Mouse (Mus musculus) hindbrain, embryonic 13.5 days (tissue): ENCODE data around the gene Pbx2. TPM values are rescaled to one million over a fixed set of nuclear protein-coding genes. Genes with fewer than 3 reads are reported as not detected.

Source experiments
- ATAC-seq: fragments of 200-750 bp; cut with Nextera tagmentation; 2 replicates; pipeline ENCODE4 v1.8.0; 2017; ENCODE audit warnings: moderate TSS enrichment; ENCODE audit not compliant: low FRiP score
- H3K27ac ChIP-seq: fragments of 300-500 bp; sonication (generic); 2 replicates; pipeline ENCODE4 v1.5.1; 2015; ENCODE audit warnings: inconsistent platforms, mild to moderate bottlenecking, moderate library complexity
- H3K27me3 ChIP-seq: fragments of 300-500 bp; sonication (generic); 2 replicates; pipeline ENCODE4 v1.6.1; 2015; ENCODE audit warnings: mild to moderate bottlenecking, inconsistent platforms
- H3K36me3 ChIP-seq: fragments of 300-500 bp; sonication (generic); 2 replicates; pipeline ENCODE4 v1.6.1; 2015; ENCODE audit warnings: mild to moderate bottlenecking, inconsistent platforms
- H3K4me1 ChIP-seq: fragments of 300-500 bp; sonication (generic); replicated peaks from 2 replicates; pipeline ENCODE4 v1.6.1; 2015; ENCODE audit warnings: inconsistent platforms
- H3K4me2 ChIP-seq: fragments of 300-500 bp; sonication (generic); 2 replicates; pipeline ENCODE4 v1.6.1; 2015; ENCODE audit warnings: inconsistent platforms, mild to moderate bottlenecking, moderate library complexity
- H3K4me3 ChIP-seq: fragments of 300-500 bp; sonication (generic); 2 replicates; pipeline ENCODE4 v1.5.1; 2015; ENCODE audit warnings: mild to moderate bottlenecking, inconsistent platforms
- H3K9ac ChIP-seq: fragments of 300-500 bp; sonication (generic); 2 replicates; pipeline ENCODE4 v1.6.1; 2015; ENCODE audit warnings: mild to moderate bottlenecking, inconsistent platforms
- H3K9me3 ChIP-seq: fragments of 300-500 bp; sonication (generic); 2 replicates; pipeline ENCODE4 v1.6.1; 2016; ENCODE audit warnings: inconsistent platforms
- WGBS: fragments of 180-500 bp; shearing (Covaris S2); methylation state at CpG from one replicate; pipeline ENCODE4 v1.1.7; 2015; 5-methylcytosine and 5-hydroxymethylcytosine counted together
- polyA plus RNA-seq: library from polyadenylated mRNA; unstranded; fragments of >200 nt; fragmentation: Nextera tagmentation; extraction: Ambion mirVana; gene quantifications from 2 replicates; pipeline ENCODE4 v1.2.1, GENCODE M21; 2015

Pbx2 gene
- polyA plus RNA-seq, 1 experiment from 2014 or later: 8.9 TPM

DNA sequence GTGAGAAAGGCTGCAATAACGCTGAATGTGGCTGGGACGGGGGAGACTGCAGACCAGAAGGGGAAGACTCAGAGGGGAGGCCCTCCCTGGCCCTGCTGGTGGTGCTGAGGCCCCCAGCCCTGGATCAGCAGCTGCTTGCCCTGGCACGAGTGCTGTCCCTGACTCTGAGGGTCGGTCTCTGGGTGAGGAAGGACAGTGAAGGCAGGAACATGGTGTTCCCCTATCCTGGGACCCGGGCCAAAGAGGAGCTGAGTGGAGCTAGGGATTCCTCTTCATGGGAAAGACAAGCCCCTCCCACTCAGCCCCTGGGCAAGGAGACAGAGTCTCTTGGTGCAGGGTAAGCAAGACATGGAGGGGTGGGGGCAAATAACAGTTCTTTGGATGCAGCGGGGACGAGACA, 7.7 kb upstream of the Pbx2 start:
- Histone ChIP-seq H3K4me1 (peaks cover 19% of the 10 kb centered on the region), H3K27me3 (no peaks in the 10 kb centered on the region), H3K9ac (no peak overlapping the region), H3K4me2 (no peak overlapping the region), H3K4me3 (no peak overlapping the region), H3K9me3 (no peaks in the 10 kb centered on the region), H3K27ac (0 out of 2 replicates have a peak overlapping the region, but pooled peaks have one; percentile 23), H3K36me3 (no peaks in the 10 kb centered on the region)
- 60% methylated on average over 7 of the region's 7 CpGs for WGBS
- ATAC-seq: no peak

DNA sequence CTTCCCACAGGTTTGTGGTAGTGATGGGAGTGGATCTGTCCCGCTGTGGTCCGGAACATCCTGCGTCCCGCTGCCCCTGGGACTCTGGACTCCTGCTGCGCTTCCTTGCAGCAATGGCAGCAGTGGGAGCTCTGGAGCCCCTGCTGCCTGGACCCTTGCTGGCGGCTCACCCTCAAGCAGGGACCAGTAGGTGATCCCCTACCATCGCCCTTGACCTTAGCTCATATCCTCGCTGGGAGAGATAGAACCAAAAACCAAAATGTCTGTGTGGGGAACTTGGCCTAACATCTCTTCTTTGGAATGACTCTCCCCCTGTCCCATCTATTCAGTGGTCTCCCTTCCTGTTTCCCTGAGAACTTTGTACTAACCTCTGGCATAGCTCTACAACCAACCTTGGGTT, 7.2 kb upstream of the Pbx2 start:
- no peak overlapping the region for H3K4me2 ChIP-seq

DNA sequence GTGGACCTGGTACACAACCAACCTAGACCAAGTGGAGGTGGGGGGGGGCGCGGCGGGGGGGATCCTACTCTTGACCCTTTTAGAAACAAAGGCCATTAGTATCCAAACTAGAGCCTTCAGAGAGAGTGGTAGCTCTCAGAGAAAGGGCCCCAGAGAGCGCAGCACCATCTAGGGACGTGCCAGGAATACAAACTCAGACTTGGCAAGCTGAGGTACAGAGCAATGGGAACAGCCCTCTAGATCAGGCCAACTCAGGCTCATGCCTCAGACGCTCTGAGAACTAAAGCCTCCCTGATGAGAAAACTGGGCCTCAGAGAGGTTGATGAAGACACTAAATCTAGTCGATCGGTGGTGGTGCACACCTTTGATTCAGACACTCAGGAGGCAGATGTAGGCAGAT, 5.9 kb upstream of the Pbx2 start:
- ATAC-seq: no peak
- H3K9me3 ChIP-seq: no peaks in the 10 kb centered on the region
- no peaks in the 10 kb centered on the region for H3K36me3 ChIP-seq
- H3K4me3 ChIP-seq: no peak overlapping the region
- no peak overlapping the region for H3K9ac ChIP-seq
- peak overlapping the region; percentile 100 for H3K27ac ChIP-seq
- no peak overlapping the region for H3K4me2 ChIP-seq
- WGBS: 88% methylated on average over 8 of the region's 8 CpGs
- H3K4me1 ChIP-seq: peaks cover 35% of the 10 kb centered on the region
- no peaks in the 10 kb centered on the region for H3K27me3 ChIP-seq

More for the DNA sequence above, 7.2 kb upstream of the Pbx2 start:
- 86% methylated on average over 8 of the region's 8 CpGs for WGBS
- no peak overlapping the region for H3K27ac ChIP-seq
- no peak for ATAC-seq
- H3K36me3 ChIP-seq: no peaks in the 10 kb centered on the region
- no peaks in the 10 kb centered on the region for H3K27me3 ChIP-seq
- peaks cover 23% of the 10 kb centered on the region for H3K4me1 ChIP-seq
- no peaks in the 10 kb centered on the region for H3K9me3 ChIP-seq
- H3K9ac ChIP-seq: no peak overlapping the region
- no peak overlapping the region for H3K4me3 ChIP-seq

DNA sequence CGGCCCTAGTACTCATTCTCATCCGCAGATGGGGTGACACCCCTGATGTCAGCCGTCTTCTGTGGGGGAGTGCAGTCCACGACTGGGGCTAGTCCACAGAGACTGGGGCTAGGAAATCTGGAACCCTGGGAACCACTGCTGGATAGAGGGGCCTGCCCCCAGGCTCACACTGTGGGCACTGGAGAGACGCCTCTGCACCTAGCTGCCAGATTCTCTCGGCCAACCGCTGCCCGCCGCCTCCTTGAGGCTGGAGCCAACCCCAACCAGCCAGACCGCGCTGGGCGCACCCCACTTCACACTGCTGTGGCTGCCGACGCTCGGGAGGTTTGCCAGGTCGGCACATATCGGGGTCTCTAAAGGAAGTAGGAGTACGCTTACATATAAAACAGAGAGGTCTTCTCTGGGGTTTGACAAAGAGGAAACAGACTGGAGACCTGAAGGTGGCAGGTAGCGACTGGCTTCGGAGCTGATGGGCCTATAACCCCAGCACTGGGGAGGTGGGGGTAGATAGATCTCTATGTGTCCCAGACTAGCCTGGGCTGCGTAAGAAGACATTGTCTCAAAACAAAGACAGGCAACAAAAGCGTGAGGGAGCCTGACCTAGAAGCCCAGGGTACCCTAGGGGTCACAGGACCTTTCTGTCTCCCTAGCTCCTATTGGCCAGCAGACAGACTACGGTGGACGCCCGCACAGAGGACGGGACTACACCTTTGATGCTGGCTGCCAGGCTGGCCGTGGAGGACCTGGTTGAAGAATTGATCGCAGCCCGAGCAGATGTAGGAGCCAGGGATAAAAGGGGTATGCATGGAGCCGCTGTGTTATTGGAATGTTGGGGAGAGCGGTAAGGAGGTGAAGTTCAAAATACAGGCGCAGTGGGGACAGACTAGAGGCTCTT, 4.9 kb upstream of the Pbx2 start:
- H3K27me3 ChIP-seq: no peaks in the 10 kb centered on the region
- H3K36me3 ChIP-seq: no peaks in the 10 kb centered on the region
- H3K27ac ChIP-seq: peak overlapping the region; percentile 100
- peak overlapping the region; percentile 69 for H3K4me3 ChIP-seq
- peak; percentile 2; the same call in 1 of the 2 replicates for ATAC-seq
- H3K4me2 ChIP-seq: peak overlapping the region; percentile 82
- WGBS: 14% methylated on average over 32 of the region's 32 CpGs
- H3K4me1 ChIP-seq: peaks cover 45% of the 10 kb centered on the region
- no peaks in the 10 kb centered on the region for H3K9me3 ChIP-seq
- H3K9ac ChIP-seq: peak overlapping the region; percentile 92

DNA sequence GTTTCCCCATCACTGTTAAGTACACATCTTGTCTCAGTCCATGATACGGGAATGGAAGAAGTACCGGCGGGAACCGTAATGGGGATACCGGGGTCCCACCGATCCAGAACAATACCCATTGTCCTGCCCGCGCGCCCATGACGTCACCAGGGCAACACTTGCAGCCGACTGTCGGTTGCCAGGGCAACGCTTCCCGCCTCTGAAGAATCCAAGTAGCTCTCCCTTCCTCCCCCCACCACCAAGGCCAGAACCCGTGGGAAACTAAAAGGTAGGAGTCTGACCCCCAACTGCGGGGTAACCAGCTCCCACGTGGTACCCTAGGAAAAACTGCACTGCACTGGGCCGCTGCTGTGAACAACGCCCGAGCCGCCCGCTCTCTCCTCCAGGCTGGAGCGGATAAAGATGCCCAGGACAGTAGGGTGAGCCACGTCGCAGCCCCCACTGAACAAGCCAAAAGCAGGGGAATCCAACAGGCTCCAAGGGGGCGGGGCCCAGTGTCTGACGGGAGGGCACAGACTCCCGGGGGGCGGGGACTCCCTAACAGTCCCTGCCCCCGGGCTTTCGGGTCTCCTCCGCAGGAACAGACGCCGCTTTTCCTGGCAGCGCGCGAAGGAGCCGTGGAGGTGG, 4.2 kb upstream of the Pbx2 start:
- peak overlapping the region; percentile 92 for H3K9ac ChIP-seq
- no peaks in the 10 kb centered on the region for H3K9me3 ChIP-seq
- WGBS: 2% methylated on average over 37 of the region's 38 CpGs
- peak overlapping the region; percentile 100 for H3K27ac ChIP-seq
- peak overlapping the region; percentile 82 for H3K4me2 ChIP-seq
- peak overlapping the region; percentile 69 for H3K4me3 ChIP-seq
- no peaks in the 10 kb centered on the region for H3K36me3 ChIP-seq
- peak; percentile 73 for ATAC-seq
- H3K4me1 ChIP-seq: peaks cover 51% of the 10 kb centered on the region
- H3K27me3 ChIP-seq: no peaks in the 10 kb centered on the region

DNA sequence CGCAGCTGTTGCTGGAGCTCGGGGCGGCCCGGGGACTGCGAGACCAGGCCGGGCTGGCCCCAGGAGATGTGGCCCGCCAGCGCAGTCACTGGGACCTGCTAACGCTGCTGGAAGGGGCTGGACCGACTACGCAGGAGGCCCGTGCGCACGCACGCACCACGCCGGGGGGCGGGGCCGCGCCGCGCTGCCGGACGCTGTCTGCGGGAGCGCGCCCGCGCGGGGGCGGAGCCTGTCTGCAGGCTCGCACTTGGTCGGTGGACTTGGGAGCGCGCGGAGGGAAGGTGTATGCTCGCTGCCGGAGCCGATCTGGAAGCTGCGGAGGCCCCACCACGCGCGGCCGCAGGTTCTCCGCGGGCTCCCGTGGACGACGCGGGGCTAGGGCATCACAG, 3.6 kb upstream of the Pbx2 start:
- peak overlapping the region; percentile 82 for H3K4me2 ChIP-seq
- no peaks in the 10 kb centered on the region for H3K36me3 ChIP-seq
- no peaks in the 10 kb centered on the region for H3K9me3 ChIP-seq
- no peaks in the 10 kb centered on the region for H3K27me3 ChIP-seq
- peak; percentile 79 for ATAC-seq
- H3K9ac ChIP-seq: peak overlapping the region; percentile 92
- peak overlapping the region; percentile 100 for H3K27ac ChIP-seq
- H3K4me3 ChIP-seq: peak overlapping the region; percentile 69
- under 1% methylated on average over 49 of the region's 50 CpGs for WGBS
- peaks cover 54% of the 10 kb centered on the region for H3K4me1 ChIP-seq

DNA sequence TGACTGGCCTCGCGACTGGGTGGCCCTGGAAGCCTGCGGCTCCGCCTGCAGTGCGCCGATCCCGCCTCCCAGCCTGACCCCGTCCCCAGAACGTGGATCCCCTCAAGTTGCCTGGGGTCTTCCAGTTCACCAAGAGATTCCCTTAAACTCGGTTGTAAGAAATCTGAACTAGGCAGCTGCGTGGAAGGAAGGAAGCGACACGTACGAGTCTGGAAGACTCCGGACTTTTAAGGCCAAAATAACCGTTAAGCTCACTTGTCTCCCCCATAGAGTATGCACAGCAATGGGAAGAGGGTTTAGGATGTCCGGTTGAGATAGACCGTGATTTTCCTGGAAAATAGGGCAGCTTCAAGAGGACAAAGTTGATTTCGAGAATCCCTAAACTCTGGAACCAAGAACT, 3.3 kb upstream of the Pbx2 start:
- peak overlapping the region; percentile 69 for H3K4me3 ChIP-seq
- H3K4me1 ChIP-seq: peaks cover 58% of the 10 kb centered on the region
- no peaks in the 10 kb centered on the region for H3K9me3 ChIP-seq
- H3K27ac ChIP-seq: peak overlapping the region; percentile 100
- peak overlapping the region; percentile 92 for H3K9ac ChIP-seq
- ATAC-seq: no peak
- 4% methylated on average over 19 of the region's 19 CpGs for WGBS
- no peaks in the 10 kb centered on the region for H3K36me3 ChIP-seq
- no peaks in the 10 kb centered on the region for H3K27me3 ChIP-seq
- H3K4me2 ChIP-seq: peak overlapping the region; percentile 82

DNA sequence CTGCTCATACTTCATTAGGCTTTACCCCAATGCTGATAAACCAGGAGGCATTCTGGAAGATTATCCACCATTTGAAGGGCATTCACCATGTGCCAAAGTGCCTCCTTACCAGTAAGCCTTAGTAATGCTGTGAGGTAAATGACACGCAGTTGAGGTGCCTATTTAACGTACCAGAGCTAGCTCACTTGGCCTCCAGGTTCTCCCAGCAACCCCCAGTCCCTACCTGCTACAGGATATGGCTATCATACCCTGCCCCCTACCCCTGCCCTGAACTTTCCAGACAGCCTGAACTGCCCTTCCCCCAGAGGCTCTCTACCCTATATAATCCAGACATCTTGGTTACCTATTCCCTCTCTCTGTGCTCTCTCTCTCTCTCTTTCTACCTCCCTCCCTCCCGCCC, 2.3 kb upstream of the Pbx2 start:
- no peak for ATAC-seq
- Histone ChIP-seq H3K4me1 (peaks cover 68% of the 10 kb centered on the region), H3K27me3 (no peaks in the 10 kb centered on the region), H3K4me2 (no peak overlapping the region), H3K27ac (no peak overlapping the region), H3K9ac (no peak overlapping the region), H3K9me3 (no peaks in the 10 kb centered on the region), H3K36me3 (no peaks in the 10 kb centered on the region), H3K4me3 (no peak overlapping the region)
- 76% methylated on average over 3 of the region's 3 CpGs for WGBS

DNA sequence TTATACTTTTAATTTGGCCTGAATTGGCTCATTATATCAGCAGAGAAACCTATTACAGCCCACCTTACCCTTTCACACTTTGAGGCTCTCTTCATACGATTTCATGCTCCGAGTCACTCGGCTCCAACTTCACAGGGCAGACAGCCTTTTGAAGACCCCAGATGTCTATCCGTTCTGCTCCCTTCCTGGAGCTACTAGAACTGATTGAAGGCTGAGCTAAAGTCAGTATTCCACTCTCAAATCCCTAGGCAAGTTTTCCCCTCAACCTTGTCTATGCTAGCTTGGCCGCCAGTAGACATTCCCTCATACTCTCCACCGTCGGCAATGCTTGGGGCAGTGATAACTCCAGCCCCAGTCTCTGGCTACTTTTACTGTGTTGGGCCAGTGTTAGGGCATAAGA, 1.9 kb upstream of the Pbx2 start:
- 54% methylated on average over 7 of the region's 7 CpGs for WGBS
- no peak overlapping the region; the same call in 1 of the 2 replicates for H3K4me2 ChIP-seq
- no peak for ATAC-seq
- no peaks in the 10 kb centered on the region for H3K27me3 ChIP-seq
- no peak overlapping the region for H3K4me3 ChIP-seq
- no peaks in the 10 kb centered on the region for H3K36me3 ChIP-seq
- H3K27ac ChIP-seq: 0 out of 2 replicates have a peak overlapping the region, but pooled peaks have one; percentile 30
- H3K9ac ChIP-seq: no peak overlapping the region
- peaks cover 72% of the 10 kb centered on the region for H3K4me1 ChIP-seq
- no peaks in the 10 kb centered on the region for H3K9me3 ChIP-seq

DNA sequence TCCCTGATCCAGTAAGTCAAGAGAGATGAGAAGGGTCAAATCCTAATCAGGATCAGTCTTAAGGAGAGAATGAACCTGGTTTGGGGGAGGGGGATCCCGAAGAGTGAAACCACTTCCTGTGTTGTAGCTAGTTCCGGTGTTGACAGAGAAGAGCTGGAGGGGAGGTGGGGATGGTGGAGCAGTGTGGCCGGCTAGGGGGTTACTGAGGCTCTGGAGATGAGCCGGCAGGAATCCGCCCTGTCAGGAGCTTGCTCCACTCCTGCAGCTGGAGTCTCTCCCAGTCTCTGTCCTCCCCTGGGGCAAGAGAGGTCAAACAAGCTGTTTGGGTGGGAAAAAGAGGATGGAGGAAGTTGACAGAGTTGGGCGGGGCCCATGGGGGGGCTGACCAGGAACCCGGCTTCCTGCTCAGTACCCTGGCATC, 1.4 kb upstream of the Pbx2 start, which contains the start of gene Gpsm3:
TSS of gene Gpsm3 (plus strand) at position 126 of the 421 bp plus-strand sequence.
- 24% methylated on average over 5 of the region's 7 CpGs for WGBS
- Histone ChIP-seq H3K9ac (peak within 1 kb of the TSS; percentile 24; the same call in 1 of the 2 replicates), H3K27ac (peak within 1 kb of the TSS; percentile 99), H3K4me1 (peaks cover 77% of the 10 kb centered on the region), H3K4me3 (peak within 1 kb of the TSS; percentile 7; the same call in 1 of the 2 replicates), H3K9me3 (no peaks in the 10 kb centered on the region), H3K36me3 (peaks cover 3% of the 10 kb centered on the region), H3K4me2 (peak within 1 kb of the TSS; percentile 91), H3K27me3 (no peaks in the 10 kb centered on the region)
- ATAC-seq: no peak

DNA sequence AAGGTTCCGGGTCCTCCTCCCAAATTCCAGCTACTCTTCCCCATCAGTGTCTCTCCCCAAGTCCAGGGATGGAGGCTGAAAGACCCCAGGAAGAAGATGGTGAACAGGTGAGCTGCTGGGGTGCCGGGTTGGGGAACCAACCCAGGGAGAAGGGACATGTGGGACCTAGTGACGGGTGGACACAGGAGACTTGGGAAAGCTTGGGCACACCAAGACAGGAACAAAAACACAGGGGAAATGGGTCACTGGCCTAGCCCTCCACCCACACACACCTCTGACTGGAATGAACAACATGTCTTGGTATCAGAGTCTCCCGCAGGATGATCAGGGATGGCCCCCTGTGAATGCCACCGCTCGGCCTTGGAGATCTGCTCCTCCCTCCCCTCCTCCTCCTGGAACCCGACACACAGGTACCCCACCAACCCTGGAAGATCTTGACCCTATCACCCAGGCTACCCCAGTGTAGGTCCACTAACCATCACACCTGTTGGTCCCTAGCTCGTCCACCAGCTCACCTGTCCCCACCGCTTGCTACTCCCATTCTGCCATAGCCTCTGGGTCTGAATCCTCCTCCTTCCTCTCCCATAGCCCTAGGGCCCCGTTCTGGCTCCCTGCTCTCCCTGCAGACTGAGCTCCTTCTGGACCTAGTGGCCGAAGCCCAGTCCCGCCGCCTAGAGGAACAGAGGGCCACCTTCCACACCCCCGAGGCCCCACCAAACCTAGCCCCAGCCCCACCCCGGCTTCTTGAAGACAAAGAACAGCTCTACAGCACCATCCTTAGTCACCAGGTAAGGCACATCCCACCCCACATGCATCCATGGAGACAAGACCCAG, 695 bp upstream of the Pbx2 start:
- H3K27me3 ChIP-seq: no peaks in the 10 kb centered on the region
- peaks cover 83% of the 10 kb centered on the region for H3K4me1 ChIP-seq
- peaks cover 9% of the 10 kb centered on the region for H3K36me3 ChIP-seq
- H3K4me3 ChIP-seq: peak overlapping the region; percentile 7; the same call in 1 of the 2 replicates
- H3K27ac ChIP-seq: peak overlapping the region; percentile 99
- 66% methylated on average over 15 of the region's 15 CpGs for WGBS
- H3K9ac ChIP-seq: peak overlapping the region; percentile 24; the same call in 1 of the 2 replicates
- no peaks in the 10 kb centered on the region for H3K9me3 ChIP-seq
- ATAC-seq: no peak
- peak overlapping the region; percentile 91 for H3K4me2 ChIP-seq

DNA sequence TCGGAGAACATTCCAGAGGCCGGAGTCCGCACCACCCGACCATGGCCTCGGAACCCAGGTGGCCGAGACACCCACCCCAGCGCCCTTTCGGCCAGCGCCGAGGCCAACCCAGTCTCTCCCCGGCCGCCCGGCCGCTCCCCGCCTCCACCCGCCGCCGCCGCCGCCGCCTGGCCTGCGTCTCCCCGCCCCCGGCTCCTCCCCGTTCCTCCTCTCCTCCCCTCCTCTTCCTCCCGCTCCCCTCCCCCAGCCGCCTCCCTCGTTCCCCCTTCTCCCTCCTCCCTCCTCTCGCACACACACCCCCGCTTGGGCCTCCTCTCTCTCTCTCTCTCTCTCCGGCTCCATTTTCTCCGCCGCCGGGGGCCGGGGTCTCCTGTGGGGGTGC, 919 bp downstream of the Pbx2 start:
- Histone ChIP-seq H3K9me3 (no peaks in the 10 kb centered on the region), H3K36me3 (peaks cover 17% of the 10 kb centered on the region), H3K4me1 (peaks cover 76% of the 10 kb centered on the region), H3K4me2 (peak overlapping the region; percentile 91), H3K27me3 (no peaks in the 10 kb centered on the region), H3K9ac (peak overlapping the region; percentile 98), H3K4me3 (peak overlapping the region; percentile 70), H3K27ac (peak overlapping the region; percentile 99)
- under 1% methylated on average over 32 of the region's 35 CpGs for WGBS
- peak; percentile 33; the same call in 1 of the 2 replicates for ATAC-seq
